Mouse (Mus musculus) testis, adult 2 months (tissue): ENCODE data around the gene Itga6.

Experiments used
- CTCF ChIP-seq: fragments of 200-500 bp; IDR thresholded peaks from 2 replicates; pipeline ENCODE4 v1.5.1; 2012; ENCODE audit warnings: low read depth, mild to moderate bottlenecking, inconsistent platforms, low read length, moderate library complexity; ENCODE audit not compliant: control insufficient read depth, insufficient read depth, insufficient replicate concordance
- POLR2A ChIP-seq: fragments of 200-500 bp; IDR thresholded peaks from 2 replicates; pipeline ENCODE4 v1.6.1; 2012; ENCODE audit warnings: low read depth, mild to moderate bottlenecking, inconsistent platforms, low read length, moderate library complexity; ENCODE audit not compliant: control insufficient read depth

GRCm38 (mm10) chr2:71898335-71898856, 153.0 kb downstream of the Itga6 start:
- TF ChIP-seq CTCF (no peak), POLR2A (no peak)
